Mouse (Mus musculus) cerebellum, postnatal 14 days (tissue): Measurements from ENCODE around the gene Ddx58.

Experiments
- DNase-seq, 2 experiments: peaks; one replicate each; pipeline ENCODE4 v3.0.0; 2021; ENCODE audit warnings: mixed read lengths in 2 of 2

Gene Ddx58

GRCm38 (mm10) chr4:40239409-40240271 is at the start of gene Ddx58:
Gene Ddx58 (minus strand): TSS chr4:40239828.
- peak; percentile 8 to 22 for DNase-seq

- DNase-seq, result no peak
Observed at GRCm38 (mm10) chr4:40289046-40289445, 49.4 kb upstream of the Ddx58 start.

- no peak for DNase-seq
Observed at GRCm38 (mm10) chr4:40287415-40287814, 47.8 kb upstream of the Ddx58 start.

GRCm38 (mm10) chr4:40285582-40285981 is 46.0 kb upstream of the Ddx58 start:
- DNase-seq, result peak; percentile 82 to 86

- DNase-seq, result peak; percentile 98
Observed at GRCm38 (mm10) chr4:40279276-40279900, 39.8 kb upstream of the Ddx58 start, which contains the start of gene Ndufb6. Gene Ndufb6 (minus strand): TSS chr4:40279421.

DNA sequence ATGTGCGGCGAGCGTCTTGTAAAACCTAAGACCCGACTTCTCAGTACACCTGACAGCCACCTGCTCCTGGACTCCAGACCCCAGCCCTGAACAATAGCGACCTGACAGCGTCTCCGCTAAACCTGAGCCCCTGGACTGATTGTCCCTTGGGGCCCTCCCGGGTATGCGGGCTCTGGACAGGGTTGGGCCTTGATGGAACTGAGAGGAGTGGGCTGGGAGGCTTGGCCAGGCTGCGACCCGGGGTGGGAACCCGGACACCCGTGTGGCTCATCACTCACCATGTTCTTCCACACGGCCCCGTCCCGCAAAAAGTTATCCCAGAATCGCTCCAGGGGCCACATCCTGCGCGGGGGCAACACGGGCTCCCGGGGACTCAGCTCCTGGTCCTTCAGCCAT is 39.2 kb upstream of the Ddx58 start:
- DNase-seq, result no peak

DNA sequence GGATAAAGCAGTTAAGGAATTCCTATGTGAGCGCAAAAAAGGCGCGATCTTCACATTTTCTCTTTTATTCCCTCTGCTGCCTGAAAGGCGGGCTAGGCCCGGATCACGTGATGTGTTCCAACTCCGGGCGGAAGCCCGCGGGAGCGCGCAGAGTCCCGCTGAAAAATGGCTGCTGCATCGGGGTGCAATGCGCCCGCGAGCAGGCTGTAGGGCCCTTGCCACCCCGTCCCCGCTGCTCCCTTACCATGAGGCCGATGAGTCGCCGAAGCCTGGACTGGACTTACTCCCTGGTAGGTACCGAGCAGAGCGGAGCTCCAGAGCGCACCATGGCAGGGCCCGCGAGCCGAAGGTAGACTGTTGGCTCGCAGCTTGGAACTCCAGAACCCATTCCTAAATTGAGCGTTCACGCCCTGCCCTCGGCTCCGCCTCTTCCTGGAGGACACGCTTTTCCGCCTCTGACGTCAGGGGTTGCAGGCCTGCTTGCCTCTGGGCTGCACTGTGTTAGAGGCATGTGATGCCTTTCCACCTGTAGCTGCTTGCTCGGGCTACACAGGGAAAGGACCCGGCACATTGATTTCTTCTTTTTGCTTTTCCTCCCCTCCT is 29.9 kb upstream of the Ddx58 start, which contains the start of the genes Smim27 and Topors:
Gene Smim27, plus strand, starts transcription at position 150 of the 603 bp plus-strand sequence.
Gene Topors, minus strand, starts transcription at position 421 of the 603 bp plus-strand sequence.
- peak; percentile 92 to 93 for DNase-seq

DNA sequence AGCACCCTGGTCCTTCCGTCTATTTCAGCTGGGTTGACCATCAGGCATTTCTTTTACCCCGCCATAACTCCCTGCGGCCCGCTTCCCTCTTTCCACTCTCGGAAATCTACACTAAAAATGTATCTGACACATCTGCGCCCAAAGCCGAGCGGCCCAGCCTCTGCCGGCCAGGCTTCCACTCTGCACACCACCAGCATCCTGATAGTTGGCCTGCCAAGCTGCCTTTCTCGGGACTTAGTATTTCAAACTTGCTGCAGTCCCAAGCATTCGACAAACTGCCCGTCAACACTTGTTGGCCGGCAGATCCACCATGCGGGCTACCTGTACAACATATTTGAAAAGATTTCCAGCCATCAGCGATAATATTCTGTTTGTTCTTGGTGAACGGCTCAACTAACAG is 29.2 kb upstream of the Ddx58 start:
- no peak for DNase-seq

GRCm38 (mm10) chr4:40268204-40268813 is 28.7 kb upstream of the Ddx58 start:
- DNase-seq, result peak; percentile 88

- no peak for DNase-seq
Observed at GRCm38 (mm10) chr4:40267681-40268080, 28.1 kb upstream of the Ddx58 start.

DNA sequence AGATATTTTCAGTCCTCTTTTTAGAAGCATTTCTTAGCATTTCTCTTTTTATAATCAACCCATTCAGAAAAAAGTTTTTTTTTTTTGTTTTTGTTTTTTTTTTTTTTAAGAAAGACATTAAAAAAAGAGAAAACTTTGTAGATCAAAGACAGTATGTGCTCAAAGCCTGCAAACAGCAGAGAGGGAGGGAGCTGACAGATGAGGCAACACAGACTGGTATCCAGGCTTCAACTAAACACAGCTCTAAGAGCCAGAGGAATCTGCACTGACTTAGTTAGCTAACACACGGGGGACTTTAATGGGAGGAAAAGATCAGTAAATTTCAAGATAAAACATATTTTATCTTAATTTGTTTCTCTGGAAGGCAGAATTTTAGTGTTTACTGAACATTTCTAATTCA is 24.7 kb upstream of the Ddx58 start:
- no peak for DNase-seq

- DNase-seq, result no peak
Observed at GRCm38 (mm10) chr4:40254385-40255103, 14.9 kb upstream of the Ddx58 start.

DNA sequence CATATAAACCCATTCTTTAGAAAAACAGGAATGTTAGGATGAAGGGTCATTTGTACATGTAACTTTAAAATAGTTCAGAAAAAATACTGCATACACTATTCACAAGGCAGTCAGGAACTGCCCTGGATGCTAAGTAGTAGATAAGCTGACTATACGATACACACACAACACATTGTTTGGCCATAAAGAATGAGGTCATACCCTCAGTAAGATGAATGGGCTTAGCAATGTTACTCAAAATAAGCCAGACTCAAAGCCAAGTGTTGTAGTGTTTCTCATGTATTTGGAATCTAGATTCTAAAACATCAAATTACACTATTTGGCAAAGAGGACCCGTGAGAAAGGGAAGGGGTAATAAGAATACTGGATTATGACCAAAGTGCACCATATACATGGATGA is 14.1 kb upstream of the Ddx58 start:
- no peak for DNase-seq

GRCm38 (mm10) chr4:40250984-40251383 is 11.4 kb upstream of the Ddx58 start:
- no peak for DNase-seq

DNA sequence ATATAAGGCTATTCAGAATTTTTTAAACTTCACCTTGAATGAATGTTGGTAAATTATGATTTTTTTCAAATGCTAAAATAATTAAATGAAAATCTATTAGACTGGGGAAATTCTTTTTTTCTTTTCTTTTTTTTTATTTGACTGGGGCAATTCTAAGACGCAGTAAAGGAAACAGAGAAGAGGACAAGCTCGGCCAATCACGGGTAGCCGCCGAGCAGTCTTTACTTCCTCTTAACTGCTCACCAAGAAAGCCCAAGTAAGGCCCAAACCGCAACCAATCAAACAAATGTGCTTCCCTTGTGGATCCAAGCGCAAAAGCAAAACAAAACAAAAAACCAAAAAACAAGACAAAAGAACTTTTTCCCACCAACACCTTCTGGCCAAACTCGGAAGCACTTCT is 4.4 kb upstream of the Ddx58 start:
- no peak for DNase-seq

GRCm38 (mm10) chr4:40243006-40243405 is 3.4 kb upstream of the Ddx58 start:
- DNase-seq, result no peak

- no peak for DNase-seq
Observed at GRCm38 (mm10) chr4:40241928-40242327, 2.3 kb upstream of the Ddx58 start.

GRCm38 (mm10) chr4:40240272-40240744 is 680 bp upstream of the Ddx58 start:
- no peak for DNase-seq

GRCm38 (mm10) chr4:40238483-40239408 is 882 bp downstream of the Ddx58 start:
- DNase-seq, result peak; percentile 35 to 52

- DNase-seq, result no peak
Observed at GRCm38 (mm10) chr4:40236829-40237228, 2.8 kb downstream of the Ddx58 start.

DNA sequence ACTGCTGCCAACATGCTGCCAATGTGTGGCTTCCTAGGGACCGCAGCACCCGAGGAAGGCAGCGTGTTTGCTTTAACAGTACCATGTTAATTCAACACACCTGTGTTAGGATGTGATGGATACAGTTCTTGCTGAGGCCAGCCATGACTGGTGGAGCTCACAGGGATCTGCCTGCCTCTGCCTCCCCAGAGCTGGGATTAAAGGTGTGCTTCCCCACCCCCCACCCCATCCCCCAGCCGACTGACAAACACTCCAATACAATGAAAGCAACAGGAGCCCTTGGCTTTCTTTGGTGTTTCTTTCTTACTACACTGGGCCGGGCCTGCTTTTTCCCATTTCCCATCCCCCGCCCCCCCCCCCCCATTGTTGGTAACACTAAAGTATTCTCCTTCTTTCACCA is 5.4 kb downstream of the Ddx58 start:
- no peak for DNase-seq
